Mouse (Mus musculus) urinary bladder, postnatal 36 days (tissue): ENCODE results near the gene Dcxr.
"Not testable (repeated sequence)": the region's sequence is repeated elsewhere in the genome, so short reads cannot be mapped to it uniquely, and the experiment has no call there.

Experiments used
- DNase-seq, 2 experiments: peaks; one replicate each; pipeline ENCODE4 v3.0.0; 2022; ENCODE audit warnings: low spot score in 2 of 2, mixed read lengths in 1 of 2

Dcxr gene

GRCm38 (mm10) chr11:120729432-120730050, 2.5 kb upstream of the Dcxr start:
- DNase-seq, result not testable (repeated sequence)

GRCm38 (mm10) chr11:120728530-120729240, 1.6 kb upstream of the Dcxr start:
- DNase-seq, result no peak

- no peak for DNase-seq
Measured at GRCm38 (mm10) chr11:120727564-120727963, 483 bp upstream of the Dcxr start.

- no peak for DNase-seq
Measured at GRCm38 (mm10) chr11:120726243-120727168, 575 bp downstream of the Dcxr start.

DNA sequence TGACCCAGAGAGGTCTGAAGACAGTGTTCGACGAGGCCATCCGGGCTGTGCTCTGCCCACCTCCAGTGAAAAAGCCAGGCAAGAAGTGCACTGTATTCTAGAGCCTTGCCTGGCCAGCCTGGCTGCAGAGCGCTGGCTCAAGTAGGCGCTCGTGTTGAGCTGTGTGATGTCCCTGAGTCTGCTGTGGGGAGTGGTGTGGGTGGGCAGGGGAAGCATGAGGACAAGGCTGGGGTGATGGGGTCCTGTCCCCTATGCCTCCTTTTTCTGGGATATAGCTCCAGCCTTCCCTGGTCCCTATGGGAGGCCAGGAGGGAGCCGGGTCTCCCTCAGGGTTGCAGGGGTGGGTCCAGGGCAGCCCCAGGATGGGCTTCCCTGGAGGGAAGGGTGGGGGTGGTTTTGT, 3.6 kb downstream of the Dcxr start:
- no peak for DNase-seq

GRCm38 (mm10) chr11:120722761-120723382, 4.2 kb downstream of the Dcxr start:
- DNase-seq, result no peak

- DNase-seq, result no peak
Measured at GRCm38 (mm10) chr11:120722067-120722630, 4.9 kb downstream of the Dcxr start.

DNA sequence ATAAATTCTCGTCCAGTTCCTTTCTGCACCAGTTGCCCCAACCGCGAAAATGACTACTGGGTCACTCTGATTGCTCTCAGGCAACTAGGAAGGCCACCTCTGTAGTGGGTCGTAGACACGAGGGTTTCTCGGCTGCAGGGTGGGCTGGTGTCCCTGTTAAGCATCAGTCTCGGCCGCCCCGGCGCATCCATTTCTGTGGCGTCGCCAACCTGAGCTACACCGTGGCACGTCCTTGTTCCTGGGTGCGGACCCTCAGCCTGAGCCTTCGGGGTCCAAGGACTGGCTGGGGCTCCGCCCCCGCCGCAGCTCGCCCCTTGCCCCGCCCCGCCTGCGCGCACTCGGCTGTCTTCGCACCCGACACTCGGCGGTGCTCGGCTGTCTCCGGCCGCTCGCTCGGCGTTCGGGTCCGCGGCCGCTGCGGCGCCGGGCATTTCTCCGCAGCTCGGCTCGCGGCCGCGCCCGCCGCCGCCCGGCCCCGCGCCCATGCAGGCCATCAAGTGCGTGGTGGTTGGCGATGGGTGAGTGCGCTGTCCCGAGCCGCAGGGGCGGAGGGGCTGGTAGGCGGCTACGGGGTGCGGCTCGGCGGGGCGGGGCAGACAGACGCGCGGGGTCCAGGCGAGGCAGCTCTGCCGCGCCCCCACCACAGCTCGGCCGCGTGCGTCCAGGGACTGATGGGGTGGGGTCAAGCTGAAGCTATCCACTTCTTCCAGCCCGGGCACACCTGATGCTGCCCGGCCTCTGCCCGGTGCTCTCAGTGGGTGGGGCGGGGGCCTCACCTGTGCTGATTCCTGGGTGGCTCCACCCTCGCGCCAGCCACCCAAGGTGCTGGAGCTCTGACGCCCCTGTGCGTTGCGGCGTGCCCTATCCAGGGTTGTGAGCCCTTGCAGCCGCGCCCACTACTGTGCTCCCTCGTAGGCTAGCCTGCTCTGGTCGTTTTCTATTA, 5.7 kb downstream of the Dcxr start, which contains the start of gene Rac3:
Gene Rac3, plus strand, starts transcription at position 347 of the 943 bp plus-strand sequence.
- peak in 1 of 2 experiments; percentile 46 for DNase-seq

DNA sequence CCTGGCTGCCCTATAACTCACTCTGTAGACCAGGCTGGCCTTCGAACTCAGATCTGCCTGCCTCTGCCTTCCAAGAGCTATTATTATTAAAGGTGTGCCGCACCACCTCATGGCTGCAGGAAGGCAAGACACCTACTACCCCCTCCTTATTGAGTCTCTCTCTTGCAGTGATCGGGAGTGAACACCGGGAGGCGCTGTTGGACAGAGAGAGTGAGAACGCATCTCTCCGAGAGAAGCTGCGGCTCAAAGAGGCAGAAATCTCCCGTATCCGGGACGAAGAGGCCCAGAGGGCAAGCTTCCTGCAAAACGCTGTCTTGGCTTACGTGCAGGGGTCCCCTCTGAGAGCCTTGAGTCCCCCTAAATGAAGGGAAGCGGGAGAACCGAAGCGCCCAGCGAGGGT, 6.6 kb downstream of the Dcxr start:
- peak; percentile 80 to 88 for DNase-seq

DNA sequence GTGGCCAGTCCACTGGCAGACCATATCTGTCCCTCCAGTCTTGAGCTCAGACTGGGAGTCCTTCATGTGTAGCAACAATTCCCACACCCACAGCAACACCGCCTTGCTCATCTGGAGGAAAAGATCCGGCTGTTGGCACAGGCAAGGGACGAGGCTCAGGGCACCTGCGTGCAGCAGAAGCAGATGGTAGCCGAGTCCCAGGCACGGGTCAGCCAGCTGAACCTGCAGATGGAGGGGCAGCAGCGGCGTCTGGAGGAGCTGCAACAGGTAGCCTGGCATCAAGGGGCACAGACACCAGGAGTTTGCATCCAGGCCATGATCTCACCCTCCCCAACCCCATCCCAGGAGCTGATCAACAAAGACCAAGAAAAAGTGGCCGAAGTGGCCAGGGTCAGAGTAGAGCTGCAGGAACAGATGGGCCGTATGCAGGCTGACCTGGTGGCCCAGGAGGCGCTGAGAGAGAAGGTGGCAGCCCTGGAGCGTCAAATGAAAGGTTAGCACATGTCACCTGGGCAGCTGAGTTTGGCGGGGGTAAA, 7.2 kb downstream of the Dcxr start:
- no peak for DNase-seq

DNA sequence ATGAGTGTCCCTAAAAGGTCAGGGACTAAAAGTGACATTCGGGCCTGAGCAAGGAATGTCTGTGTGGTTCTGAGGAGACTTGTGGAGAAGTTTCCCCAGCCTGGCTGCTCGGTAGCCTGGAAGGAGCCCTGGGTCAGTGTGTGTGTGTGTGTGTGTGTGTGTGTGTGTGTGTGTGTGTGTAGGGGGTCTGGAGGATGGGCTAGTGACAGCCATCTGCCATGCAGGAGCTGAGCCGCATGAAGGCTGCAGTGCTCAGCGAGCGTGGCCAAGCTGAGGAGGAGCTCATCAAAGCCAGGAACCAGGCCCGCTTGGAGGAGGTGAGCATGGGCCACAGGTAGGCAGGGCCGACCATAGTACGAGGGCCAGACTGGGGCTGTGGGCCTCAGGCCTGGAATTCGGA, 7.8 kb downstream of the Dcxr start:
- DNase-seq, result no peak

DNA sequence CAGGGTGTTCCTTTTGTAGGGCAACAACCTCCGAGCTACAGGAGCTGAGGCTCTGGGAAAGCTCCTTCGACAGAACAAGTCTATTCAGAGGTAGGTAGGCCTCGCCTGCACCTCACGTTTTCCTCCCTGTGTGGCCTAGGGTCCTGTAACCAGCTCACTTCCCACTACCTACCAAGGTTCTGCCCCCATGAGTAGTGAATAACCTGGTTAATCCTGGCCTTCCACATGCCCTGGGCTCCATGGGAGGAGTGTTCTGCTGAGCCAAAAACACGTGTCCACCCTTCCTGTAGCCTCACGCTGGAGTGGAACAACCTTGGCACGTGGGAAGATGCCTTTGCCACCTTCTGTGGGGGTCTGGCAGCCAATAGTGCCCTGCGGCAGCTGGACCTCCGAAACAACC, 11.9 kb downstream of the Dcxr start:
- no peak for DNase-seq

GRCm38 (mm10) chr11:120714546-120714945, 12.5 kb downstream of the Dcxr start:
- DNase-seq, result no peak

DNA sequence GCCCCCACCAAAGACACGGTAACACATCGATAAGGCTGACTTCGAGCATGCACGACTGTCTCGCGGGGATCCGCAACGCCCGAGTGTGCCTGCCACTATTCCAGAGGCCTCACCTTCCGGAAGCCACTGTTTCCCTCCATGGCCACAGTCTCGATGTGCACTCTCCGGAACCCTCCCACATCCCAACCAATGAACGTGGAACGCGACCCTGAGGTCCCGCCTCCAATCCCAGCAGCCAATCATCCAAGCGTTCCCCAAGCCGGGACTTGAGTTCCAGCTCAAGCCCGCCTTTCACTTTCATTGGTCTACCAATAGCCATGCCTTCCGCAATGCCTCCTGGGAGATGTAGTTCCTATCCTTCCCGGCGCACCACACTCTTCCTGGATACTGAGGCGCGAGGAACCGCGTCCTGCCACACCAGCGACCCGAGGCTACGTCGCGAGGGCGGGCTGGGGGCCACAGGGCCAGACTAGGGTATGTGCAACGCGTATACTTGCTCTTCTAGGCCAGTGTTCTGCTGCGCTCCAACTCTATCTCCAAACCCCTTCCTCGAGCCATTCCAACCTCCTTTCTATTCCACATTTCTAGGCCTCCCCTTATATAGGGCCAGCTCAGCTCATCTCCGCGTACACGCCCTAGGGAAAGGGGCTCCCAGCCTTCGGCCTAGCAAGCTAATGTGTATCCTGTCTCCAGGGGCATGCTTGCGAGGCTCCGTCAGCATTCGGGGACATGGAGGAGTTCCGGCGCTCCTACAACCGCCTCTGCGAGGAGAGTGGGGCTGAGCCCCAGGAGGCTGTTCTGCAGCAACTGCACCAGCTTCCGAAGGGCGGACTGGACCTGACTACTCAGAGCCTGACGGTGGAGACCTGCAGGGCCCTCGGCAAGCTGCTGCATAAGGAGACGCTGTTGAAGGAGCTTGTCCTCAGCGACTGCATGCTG, 13.2 kb downstream of the Dcxr start, which contains the start of the genes Cenpx and Lrrc45:
Gene Cenpx, minus strand, starts transcription at position 159 of the 939 bp plus-strand sequence.
Gene Lrrc45, plus strand, starts transcription at position 346 of the 939 bp plus-strand sequence.
- DNase-seq, result peak; percentile 94 to 97

GRCm38 (mm10) chr11:120712771-120713568, 14.1 kb downstream of the Dcxr start:
- DNase-seq, result peak in 1 of 2 experiments; percentile 44

GRCm38 (mm10) chr11:120711980-120712604, 15.0 kb downstream of the Dcxr start:
- no peak for DNase-seq

DNA sequence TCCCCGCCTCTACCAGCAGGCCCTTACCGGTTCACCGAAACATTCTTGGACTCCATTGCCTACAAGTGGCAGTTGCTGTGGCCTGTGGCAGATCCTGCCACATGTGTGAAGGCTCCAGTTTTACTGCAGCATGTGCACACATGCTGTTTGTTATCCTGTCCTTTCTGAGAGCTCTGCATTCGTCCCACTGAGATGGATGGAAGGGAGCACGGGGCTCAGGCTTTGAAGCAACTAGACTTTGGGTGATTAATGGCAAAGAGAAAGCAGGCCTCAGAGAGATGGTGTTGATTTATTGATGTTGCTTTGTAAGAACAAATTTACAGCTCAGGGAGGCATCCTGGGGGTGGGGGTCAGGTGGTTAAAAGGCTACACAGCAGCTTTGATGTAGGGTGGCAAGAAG, 16.4 kb downstream of the Dcxr start:
- no peak for DNase-seq
